Mouse (Mus musculus): ENCODE measurements around the gene Gm20388.

The Gm20388 gene

GRCm38 (mm10) chr8:122918438-122919107, 3007.9 kb downstream of the Gm20388 start:
- DNase-seq: no peak

- no peak for DNase-seq
Observed at GRCm38 (mm10) chr8:122920890-122921289, 3010.2 kb downstream of the Gm20388 start.

GRCm38 (mm10) chr8:122922945-122923344, 3012.3 kb downstream of the Gm20388 start:
- DNase-seq: no peak

DNA sequence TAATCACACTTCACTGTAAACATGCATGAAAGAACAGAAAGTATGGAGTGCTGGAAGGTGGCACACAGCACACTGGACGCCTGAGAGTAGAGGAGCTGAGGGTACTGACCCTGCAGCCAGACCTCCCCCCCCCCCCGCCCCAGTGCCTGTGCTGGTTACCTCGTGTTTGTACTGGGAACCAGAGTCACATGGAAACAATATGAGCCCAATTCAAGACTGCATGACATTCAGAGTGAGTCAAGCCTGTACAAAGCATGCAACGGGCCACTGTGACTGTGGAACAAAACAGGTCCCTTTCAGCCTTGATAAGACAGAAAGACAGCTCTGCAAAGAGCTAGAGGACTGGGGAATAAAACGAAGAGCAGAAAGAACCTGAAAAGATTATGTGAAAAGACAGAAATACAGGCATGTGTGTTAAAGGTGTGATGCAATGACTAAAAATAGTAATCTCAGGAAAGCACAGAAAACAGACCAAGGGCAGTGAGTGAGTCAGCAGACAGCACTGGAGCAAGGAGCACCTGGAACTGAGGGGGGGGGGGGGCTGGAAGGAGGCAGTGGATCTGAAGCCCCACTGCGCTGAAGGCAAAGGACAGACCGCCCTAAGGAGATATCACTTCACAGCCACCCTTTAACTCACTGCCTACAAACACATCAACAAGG, 3012.9 kb downstream of the Gm20388 start:
- no peak for DNase-seq

DNA sequence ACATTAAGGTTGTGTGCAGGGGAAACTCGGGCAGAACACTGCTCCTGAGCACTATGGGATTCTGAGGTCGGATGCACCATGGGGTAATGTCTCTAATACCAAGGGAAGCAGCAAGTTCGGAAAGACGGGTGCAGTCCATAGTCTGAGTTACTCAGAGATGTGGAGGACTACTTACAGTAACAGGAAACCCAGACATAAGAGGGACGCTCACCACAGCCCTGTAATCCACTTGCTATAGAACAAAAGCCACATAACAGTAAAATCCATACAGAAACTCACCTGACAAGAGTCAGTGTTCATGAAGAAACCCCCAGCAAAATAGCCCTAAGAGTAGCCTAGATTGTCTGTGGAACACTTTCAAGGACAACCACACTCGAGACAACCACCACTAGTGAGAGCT, 3013.4 kb downstream of the Gm20388 start:
- DNase-seq: no peak

GRCm38 (mm10) chr8:122925939-122926722, 3015.5 kb downstream of the Gm20388 start:
- no peak for DNase-seq

DNA sequence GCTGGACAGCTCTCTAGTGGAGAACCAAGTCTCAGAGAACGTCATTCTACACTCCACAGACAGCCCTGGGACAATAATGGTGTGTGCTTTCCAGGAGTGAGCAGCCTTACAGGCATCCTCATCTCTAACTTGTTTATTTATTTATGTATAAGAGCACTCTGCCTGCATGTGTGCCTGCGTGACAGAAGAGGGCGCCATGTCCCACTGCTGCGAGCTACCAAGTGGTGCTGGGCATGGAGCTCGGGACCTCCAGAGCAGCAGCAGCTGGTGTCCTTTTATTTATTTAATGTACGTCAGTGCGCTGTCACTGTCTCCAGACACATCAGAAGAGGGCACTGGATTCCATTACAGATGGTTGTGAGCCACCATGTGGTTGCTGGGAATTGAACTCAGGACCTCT, 3016.1 kb downstream of the Gm20388 start:
- DNase-seq: peak; percentile 60 to 64

GRCm38 (mm10) chr8:122927841-122928240, 3017.2 kb downstream of the Gm20388 start:
- DNase-seq: no peak

GRCm38 (mm10) chr8:122928631-122929224, 3018.1 kb downstream of the Gm20388 start:
- DNase-seq: peak; percentile 52 to 57

DNA sequence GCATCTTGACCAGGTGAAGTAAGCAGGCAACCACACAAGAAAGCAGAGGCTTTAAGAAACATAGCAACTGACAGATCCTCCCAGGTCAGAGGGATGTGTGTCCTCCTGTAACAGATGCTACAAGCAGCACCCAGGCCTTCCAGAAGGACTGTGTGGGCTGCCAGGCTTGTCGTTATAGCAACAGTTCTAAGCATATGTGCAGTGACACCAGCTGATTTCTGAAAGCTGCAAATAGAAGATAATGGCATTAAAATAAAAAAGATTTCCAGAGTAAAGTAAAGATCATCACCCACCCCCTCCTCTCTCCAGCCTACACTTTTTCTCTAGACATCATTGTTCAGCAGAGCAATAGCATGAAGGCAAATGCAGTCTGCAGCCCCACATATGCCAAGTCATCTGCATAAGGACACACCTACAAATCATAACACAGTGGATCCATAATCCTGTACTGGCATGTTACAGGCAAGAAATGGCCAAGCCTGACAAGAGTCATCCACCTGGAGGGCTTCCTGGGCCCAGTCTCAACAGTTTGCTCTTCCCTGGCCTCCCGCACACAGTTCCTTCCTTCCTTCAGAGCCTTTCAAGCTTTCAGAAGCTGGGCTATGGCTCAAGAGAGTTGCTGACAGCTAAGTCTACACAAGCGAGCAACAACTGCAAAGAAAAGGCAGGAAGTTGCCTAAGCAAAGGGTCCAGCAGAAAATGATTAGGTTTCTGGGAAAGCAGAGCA, 3021.4 kb downstream of the Gm20388 start:
- peak in 1 of 2 experiments; percentile 36 for DNase-seq

- DNase-seq: peak; percentile 35 to 40
Observed at GRCm38 (mm10) chr8:122932561-122932959, 3021.9 kb downstream of the Gm20388 start.

DNA sequence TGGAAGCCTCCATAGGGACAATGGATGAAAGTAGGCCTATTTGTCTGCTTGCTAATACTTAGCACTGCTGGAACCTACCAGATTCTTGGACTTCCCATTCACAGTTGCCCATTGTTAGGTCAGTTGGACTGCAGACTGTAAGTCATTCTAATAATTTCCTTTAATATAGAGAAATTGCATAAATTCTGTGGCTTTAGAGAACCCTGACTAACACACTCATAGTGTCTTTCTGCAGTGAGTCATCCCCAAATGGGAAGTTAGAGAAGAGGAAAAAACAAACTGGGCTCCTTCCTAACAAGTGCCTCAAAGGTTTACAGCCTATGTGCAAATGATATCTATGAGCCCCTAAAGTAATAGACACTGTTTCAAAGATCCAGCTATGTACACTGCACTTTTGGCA, 3023.3 kb downstream of the Gm20388 start:
- DNase-seq: no peak

DNA sequence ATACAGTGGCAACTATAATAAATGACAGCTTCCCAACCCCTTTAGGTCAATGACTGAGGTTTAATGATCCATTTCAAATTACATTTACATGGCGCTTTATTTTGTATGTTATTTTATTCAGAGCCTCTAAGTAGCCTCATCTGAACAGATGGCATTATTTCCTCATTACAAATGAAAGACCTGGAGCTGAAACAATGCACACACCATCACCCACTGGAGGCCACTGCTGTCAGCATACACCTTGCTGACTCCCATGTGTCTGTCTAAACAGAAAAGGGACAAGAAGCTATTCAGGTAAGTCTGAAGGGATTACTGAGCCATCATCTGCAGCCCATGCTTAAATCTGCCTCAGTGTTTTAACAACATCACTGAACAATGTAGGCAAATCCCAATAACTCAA, 3024.5 kb downstream of the Gm20388 start:
- DNase-seq: no peak

GRCm38 (mm10) chr8:122935912-122936311, 3025.3 kb downstream of the Gm20388 start:
- no peak for DNase-seq

GRCm38 (mm10) chr8:122937545-122938053, 3027.0 kb downstream of the Gm20388 start:
- peak; percentile 74 to 80 for DNase-seq

GRCm38 (mm10) chr8:122938170-122938569, 3027.5 kb downstream of the Gm20388 start:
- DNase-seq: peak; percentile 53 to 63

GRCm38 (mm10) chr8:122938591-122938990, 3027.9 kb downstream of the Gm20388 start:
- DNase-seq: peak; percentile 81 to 85

DNA sequence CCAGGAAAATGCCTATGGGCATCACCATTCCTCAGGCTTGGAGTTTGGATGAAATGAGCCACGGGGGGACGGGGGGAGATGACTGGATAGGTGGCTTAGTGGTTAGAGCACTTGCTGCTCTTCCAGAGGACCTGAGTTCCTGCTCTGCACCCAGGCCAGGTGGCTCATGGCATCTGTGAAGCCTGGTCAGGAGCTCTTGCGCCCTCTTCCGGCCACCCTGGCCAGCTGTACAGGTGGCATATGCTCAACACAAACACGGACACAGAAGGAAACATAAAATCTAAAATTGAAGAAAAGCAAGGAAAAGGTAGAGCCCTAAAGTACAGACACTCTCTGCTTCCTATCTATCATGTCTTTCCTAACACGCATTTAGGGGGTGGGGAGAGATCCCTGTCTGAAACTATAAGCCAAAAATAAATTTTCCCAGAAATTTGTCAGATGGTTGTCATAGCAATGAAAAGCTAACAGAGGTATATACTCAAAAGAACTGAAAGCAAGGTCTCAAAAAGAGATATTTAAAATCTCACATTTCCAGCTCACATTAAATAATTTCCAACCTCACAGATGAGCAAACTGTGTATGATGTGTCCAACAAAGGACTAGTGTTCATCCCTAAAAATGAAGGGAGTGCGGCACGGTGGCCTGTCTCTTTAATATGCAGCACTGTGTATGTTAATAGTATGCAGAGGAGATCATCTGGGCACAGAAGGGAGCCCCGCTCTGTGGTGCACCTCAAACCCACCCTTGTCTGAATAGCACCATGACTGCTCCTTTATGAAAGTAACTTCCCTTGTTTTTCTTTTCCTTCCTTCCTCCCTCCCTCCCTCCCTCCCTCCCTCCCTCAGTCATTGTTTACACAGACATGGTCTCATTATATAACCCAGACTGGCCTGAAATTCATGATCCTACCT, 3032.4 kb downstream of the Gm20388 start:
- DNase-seq: peak; percentile 68 to 69

- DNase-seq: no peak
Observed at GRCm38 (mm10) chr8:122945775-122946174, 3035.1 kb downstream of the Gm20388 start.

DNA sequence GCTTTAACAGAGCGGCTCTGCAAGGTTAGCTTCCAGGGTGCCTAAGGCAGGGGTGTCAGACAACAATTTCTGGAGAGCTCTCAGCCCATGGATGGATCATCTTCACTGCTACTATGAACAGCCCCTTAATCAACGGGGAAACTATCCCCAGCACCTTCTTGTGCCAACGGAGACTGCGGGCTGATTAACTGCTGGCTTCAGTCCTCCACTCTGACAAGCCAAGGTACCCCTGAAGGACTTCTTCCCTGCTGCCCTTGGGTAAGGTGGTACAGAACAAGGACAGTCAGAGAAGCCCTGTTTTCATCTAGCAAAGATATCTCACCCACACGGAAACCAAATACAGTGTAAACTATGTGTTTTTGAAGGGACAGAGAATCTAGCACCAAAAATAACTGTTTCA, 3039.1 kb downstream of the Gm20388 start:
- DNase-seq: no peak

DNA sequence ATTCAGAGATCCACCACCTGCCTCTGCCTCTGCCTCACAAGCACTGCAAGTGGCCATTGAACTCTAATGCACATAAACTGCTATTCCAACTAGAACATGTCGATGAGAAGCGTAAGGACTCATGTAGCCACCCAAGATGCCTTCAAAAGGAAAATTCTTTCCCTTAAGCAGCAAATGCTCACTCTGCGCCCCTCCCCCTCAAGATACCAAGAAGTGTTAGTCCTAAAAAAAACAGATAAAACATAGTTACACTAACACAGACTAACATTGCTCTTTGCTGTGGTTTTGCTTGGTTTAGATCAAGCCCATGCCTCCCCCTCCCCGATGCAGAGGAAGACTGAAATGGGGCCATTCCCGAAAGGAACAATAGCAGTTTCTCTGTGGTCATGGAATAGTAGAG, 3040.8 kb downstream of the Gm20388 start:
- no peak for DNase-seq

All from B cell, adult 2 months (primary cell).